Mouse (Mus musculus): Measurements from ENCODE around the gene Ppp2r1b.

Gene Ppp2r1b

GRCm38 (mm10) chr9:50884093-50884492, 39.0 kb downstream of the Ppp2r1b start:
- CTCF ChIA-PET, result interaction anchor here in 1 of 4 experiments (1.0 kb wide), 1 partner anchor 253 kb away, joined by 3 read pairs; no protein-coding TSS in a partner anchor

GRCm38 (mm10) chr9:50884741-50885599, 39.9 kb downstream of the Ppp2r1b start:
- CTCF ChIA-PET, result interaction anchor here in 1 of 4 experiments (1.0 kb wide), 1 partner anchor 252 kb away, joined by 3 read pairs; no protein-coding TSS in a partner anchor
- POLR2A ChIA-PET, result interaction anchor here in 2 of 4 experiments (0.6 to 3.1 kb wide), 5 partner anchors 9 to 18 kb away, joined by 3 to 10 read pairs (median 5); no protein-coding TSS in a partner anchor

More at GRCm38 (mm10) chr9:50884093-50884492, 39.0 kb downstream of the Ppp2r1b start:
- POLR2A ChIA-PET, result interaction anchor here in 1 of 4 experiments (0.6 to 3.1 kb wide), 5 partner anchors 10 to 219 kb away, joined by 3 to 10 read pairs (median 4); no protein-coding TSS in a partner anchor

DNA sequence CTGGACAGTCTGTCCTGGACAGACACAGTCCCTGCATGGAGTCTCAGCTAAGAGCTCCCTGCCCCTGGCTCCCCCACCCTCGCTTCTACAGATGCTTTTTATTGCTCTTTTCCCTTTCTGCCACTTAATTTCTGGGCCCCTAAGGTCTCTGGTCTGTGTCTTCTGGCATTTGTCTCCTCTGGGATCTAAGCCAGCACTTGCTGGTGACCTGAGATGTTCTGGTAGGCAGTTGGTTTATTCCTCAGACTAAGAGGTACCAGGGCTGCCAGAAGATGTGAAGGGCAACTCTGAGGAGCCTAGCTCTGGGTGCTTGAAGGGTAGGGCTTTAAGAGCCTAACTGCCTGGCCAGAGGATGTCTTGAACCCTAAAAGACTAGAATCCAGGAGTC, 40.5 kb downstream of the Ppp2r1b start:
- ChIA-PET CTCF (no interaction called here), POLR2A (interaction anchor here in 1 of 4 experiments (1.1 to 3.1 kb wide), 2 partner anchors 13 to 18 kb away, joined by 5 to 10 read pairs; no protein-coding TSS in a partner anchor)

- ChIA-PET CTCF (no interaction called here), POLR2A (interaction anchor here in 3 of 4 experiments (0.7 to 1.5 kb wide), 6 partner anchors 11 to 33 kb away, joined by 3 to 13 read pairs (median 4); no protein-coding TSS in a partner anchor)
These were observed 41.8 kb downstream of the Ppp2r1b start for GRCm38 (mm10) chr9:50886870-50887269.

DNA sequence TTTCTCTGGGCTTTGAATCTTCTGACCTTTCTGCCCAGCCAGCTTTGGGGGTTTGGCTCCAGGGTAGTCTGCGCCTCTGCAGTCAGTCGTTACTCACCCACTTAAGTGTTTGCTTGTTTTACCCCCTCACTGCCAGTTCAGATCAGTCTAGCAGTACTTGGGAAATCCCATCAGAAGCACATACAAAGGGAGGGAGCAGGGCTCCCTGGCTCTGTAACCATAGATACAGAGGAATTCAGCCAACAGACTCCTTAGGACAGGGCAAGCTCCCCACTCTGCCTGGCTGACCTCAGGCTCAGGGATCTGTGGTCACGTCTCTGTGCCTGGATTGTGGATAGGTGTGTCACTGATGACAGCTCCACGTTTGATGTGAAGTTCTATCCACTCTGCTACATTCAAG, 42.2 kb downstream of the Ppp2r1b start:
- ChIA-PET POLR2A (interaction anchor here in 2 of 4 experiments (0.7 to 1.5 kb wide), 5 partner anchors 10 to 30 kb away, joined by 3 to 5 read pairs (median 4); no protein-coding TSS in a partner anchor), CTCF (no interaction called here)

DNA sequence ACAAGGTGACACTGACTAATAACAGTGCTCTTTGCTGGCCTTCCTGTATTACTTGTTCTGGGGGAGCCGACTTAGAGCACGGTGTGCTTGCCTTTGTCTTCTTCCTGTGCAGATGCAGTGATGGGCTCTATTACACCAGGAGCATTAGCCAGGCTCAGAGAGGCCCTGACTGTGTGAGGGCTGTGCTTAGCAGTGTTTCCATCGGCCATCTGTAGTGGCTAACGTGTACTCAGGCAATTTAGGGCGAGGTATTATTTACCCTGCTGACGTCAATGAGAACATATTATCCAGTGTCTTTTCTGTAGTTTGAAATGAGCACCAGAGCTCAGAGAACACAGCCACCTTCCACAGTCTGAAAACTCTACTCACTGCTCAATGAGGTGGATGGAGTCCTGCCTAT, 44.1 kb downstream of the Ppp2r1b start:
- CTCF ChIA-PET, result no interaction called here
- POLR2A ChIA-PET, result interaction anchor here in 1 of 4 experiments (0.6 to 1.5 kb wide), 5 partner anchors 8 to 223 kb away, joined by 3 to 4 read pairs (median 3); no protein-coding TSS in a partner anchor

DNA sequence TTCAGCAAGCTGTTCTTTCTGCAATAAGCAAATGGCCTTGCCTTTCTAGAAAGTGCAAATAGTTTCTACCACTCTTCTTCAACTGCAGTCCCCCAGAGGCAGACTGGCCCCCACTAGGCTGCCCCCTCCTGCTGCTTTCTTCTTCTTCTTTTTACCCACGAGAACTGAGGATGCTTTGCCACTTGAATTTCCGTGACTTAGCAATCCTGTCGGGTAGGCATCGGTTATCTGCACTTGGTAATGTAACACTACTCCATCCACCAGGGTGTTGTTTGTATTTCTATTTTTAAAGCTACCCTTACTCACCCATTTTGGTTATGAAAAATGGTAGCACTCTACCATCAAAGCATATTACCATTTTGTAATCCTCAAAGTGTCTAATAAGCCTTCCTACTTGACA, 44.9 kb downstream of the Ppp2r1b start:
- POLR2A ChIA-PET, result interaction anchor here in 1 of 4 experiments (0.8 to 1.5 kb wide), 2 partner anchors 8 to 16 kb away, joined by 3 to 4 read pairs; no protein-coding TSS in a partner anchor
- CTCF ChIA-PET, result no interaction called here

DNA sequence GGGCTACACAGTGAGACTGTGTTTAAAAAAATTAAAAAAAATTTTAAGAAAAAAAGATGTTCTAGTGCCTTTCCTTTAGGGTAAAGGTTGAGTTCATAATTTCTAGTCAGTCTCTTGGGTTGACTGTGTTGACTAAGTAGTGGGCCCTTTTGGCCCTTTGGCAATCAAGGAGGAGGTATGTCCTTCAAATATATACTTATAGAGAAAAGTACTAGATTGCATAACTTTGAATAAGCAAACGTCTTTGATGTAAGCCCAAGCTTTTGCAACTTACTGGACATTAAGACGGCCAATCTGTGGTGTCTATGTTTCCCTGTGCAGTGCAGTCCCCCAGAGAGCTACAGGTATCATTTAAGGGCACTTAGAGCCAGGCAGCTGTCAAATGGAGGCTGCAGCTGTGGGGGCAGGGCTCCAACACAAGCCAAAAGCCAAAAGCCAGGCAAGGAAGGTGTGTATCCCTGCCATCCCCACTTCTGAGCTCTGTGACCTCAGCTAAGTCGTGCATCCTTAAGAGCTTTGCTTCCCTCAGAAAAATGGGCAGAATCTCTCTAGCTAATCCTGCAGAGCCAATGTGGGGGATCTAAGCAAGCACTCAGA, 45.5 kb downstream of the Ppp2r1b start:
- ChIA-PET CTCF (no interaction called here), POLR2A (interaction anchor here in 2 of 4 experiments (0.6 to 0.7 kb wide), 2 partner anchors 11 to 91 kb away, joined by 3 read pairs; no protein-coding TSS in a partner anchor)

- CTCF ChIA-PET, result interaction anchor here in 2 of 4 experiments (0.6 kb wide), 3 partner anchors 30 to 1773 kb away, joined by 3 to 8 read pairs (median 3); no protein-coding TSS in a partner anchor
- POLR2A ChIA-PET, result interaction anchor here in 1 of 4 experiments (1.5 to 2.1 kb wide), 3 partner anchors 10 to 36 kb away, joined by 3 to 6 read pairs (median 4); no protein-coding TSS in a partner anchor
These were observed 48.6 kb downstream of the Ppp2r1b start for GRCm38 (mm10) chr9:50893665-50894064.

DNA sequence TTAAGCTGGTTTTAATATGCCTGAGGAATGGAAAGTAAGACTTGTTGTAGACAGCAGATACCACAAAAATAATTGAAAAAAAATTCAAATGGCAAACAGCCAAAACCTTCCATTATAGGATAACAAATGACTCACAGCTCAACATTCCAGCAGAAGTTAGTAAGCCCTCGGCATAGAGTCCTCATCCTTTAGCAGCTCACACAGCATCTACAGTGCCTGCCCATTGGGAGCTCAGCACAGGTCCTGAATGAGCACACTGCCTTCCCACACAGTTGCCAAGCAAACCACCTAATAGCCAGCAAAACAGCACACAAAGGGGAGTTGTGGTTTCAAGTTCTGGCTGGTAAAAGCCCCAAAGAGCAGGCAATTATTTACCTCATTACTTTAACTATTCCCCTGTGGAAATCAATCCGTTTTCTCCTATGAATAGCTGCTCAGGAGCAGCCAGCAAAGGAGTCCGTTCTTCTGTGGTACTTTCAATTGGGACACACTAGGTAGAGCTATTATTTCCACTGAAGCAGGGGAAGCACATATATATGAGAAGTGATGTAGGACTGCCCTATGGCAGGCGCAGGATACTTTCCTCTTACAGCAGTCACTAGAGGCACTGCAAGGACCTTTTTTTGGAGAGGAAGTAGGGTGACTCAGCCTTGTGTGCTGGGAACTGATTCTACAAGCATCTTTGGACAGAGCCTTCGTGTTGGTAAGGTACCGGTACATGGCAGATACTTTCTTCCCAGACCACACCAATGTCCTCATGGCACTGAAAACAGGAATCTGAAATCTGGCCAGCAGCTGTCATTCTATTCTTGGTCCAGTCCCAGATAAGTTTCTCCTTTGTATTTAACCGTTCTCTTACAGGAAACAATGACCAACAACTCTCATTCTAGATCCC, 55.2 kb downstream of the Ppp2r1b start:
- ChIA-PET POLR2A (interaction anchor here in 1 of 4 experiments (1.0 to 2.9 kb wide), 5 partner anchors 10 to 43 kb away, joined by 3 to 10 read pairs (median 3); no protein-coding TSS in a partner anchor), CTCF (interaction anchor here in 2 of 4 experiments (0.5 to 1.1 kb wide), 2 partner anchors 107 to 262 kb away, joined by 3 to 5 read pairs; no protein-coding TSS in a partner anchor)

GRCm38 (mm10) chr9:50904196-50904847, 59.2 kb downstream of the Ppp2r1b start:
- POLR2A ChIA-PET, result interaction anchor here in 2 of 4 experiments (0.7 to 1.0 kb wide), 4 partner anchors 16 to 1381 kb away, joined by 3 to 4 read pairs (median 3); no protein-coding TSS in a partner anchor
- CTCF ChIA-PET, result no interaction called here

GRCm38 (mm10) chr9:50905321-50905720, 60.2 kb downstream of the Ppp2r1b start:
- POLR2A ChIA-PET, result interaction anchor here in 1 of 4 experiments (1.2 kb wide), 1 partner anchor 10 kb away, joined by 3 read pairs; no protein-coding TSS in a partner anchor
- CTCF ChIA-PET, result no interaction called here

GRCm38 (mm10) chr9:50911861-50912515, 66.9 kb downstream of the Ppp2r1b start:
- ChIA-PET POLR2A (interaction anchor here in 1 of 4 experiments (1.5 to 1.8 kb wide), 2 partner anchors 10 to 25 kb away, joined by 3 to 4 read pairs; no protein-coding TSS in a partner anchor), CTCF (no interaction called here)

DNA sequence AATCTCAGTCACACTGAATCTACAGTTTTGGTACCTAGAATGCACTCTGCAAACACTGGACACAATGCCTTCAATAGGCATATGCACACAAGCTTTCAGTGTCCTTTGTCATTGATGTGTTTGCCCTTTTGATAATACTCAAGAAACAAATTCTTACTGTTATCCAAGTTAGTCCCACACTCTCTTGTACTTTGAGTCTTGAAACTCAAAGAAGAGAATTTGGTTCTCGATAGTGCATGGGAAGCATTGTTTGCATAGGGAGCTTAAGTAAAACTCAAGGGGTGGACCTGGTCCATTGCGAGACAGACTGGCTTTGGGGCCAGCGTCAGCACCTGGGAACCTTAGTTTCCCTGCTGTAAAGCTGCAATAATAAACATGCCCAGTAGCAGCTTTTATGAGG, 73.0 kb downstream of the Ppp2r1b start:
- ChIA-PET POLR2A (no interaction called here), CTCF (no interaction called here)

GRCm38 (mm10) chr9:50919554-50919953, 74.5 kb downstream of the Ppp2r1b start:
- CTCF ChIA-PET, result no interaction called here
- POLR2A ChIA-PET, result no interaction called here

GRCm38 (mm10) chr9:50920933-50921895, 76.1 kb downstream of the Ppp2r1b start:
- CTCF ChIA-PET, result interaction anchor here in 1 of 4 experiments (0.5 kb wide), 1 partner anchor 60 kb away, joined by 3 read pairs; no protein-coding TSS in a partner anchor
- POLR2A ChIA-PET, result interaction anchor here in 3 of 4 experiments (0.6 to 1.0 kb wide), 3 partner anchors 17 to 327 kb away, joined by 3 to 4 read pairs (median 4); no protein-coding TSS in a partner anchor

Measured in embryonic stem cell, embryonic (primary cell).